Mouse (Mus musculus): Measurements from ENCODE around the gene Cep85l. TPM values are rescaled to one million over a fixed set of nuclear protein-coding genes. Genes with fewer than 3 reads are reported as not detected.

The Cep85l gene
- polyA plus RNA-seq, 1 experiment = 7.8 TPM

DNA sequence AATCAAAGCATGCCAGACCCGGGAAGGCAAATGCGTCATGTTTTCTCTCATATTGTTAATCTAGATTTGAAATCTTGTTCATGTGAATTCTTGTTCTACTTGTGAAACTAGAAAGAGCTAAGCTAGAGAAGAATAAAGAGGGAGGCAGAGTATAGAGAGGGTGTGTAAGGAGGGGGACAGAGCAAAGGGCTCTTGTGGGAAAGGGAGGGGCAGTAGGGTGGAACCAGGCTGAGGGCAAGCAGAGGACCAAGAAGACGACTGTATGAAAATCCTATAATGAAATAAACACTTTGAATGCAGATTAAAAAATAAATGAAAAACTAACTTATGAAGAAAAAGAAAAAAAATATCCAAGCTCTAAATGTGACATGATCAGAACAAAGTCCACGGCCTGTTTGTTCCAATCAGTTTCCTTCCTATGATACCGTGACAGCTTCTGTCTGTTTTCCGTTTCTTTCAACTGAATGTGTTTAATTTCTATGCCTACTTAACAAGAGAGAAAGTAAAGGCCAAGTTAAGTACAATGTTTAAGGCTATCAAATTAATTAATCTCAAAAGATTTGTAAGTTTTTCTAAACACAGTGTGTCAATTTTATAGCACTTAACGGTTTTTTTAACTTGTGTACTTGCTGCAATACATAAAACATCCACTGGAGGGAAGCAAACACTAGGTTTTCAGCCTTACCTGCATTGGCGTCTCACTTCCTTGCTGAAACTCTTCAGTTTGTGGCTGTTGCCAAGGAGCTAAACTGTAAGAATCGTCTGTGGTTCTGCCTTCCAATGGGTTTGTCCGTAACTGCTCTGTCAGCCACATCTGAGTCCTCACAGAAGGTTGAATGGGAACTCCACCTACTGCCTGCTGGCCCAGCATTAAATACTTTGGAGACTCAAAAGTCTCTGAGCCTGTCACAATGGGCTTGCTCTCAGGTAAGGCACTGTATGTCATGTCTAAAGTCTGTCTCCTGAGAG lies 31.7 kb downstream of the Cep85l start:
- Histone ChIP-seq H3K4me1 (ENCODE audit: control insufficient read depth, insufficient read depth, low read length) (no peaks in the 10 kb centered on the region; the same call in 1 of the 2 replicates), H3K27ac (ENCODE audit: insufficient read depth, low read length) (no peak overlapping the region), H3K4me3 (ENCODE audit: insufficient read depth, low read length) (no peak overlapping the region)
- TF ChIP-seq CTCF (IDR thresholded peaks at IDR 0.05; ENCODE audit: extremely low read depth, insufficient read depth, low read length) (peak; percentile 74), POLR2A (IDR thresholded peaks at IDR 0.05; ENCODE audit: extremely low read depth, insufficient read depth, low read length) (no peak)

DNA sequence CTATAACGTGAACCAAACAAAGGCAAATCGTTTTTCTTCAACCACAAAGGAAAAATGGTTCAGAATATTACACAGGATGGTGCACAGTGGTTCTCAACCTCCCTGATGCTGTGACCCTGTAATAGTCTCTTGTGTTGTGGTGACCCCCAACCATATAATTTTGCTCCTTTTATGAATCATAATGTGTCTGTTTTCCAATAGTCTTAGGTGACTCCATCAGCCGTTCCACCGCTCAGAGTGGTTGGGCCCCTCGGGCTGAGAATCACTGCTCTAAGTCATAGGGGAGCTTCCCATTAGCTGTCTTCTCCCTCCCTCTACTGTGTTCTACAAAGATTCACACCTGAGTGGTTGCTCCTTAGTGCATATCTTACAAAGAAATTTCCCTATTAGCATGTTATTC lies 32.8 kb downstream of the Cep85l start:
- TF ChIP-seq CTCF (IDR thresholded peaks at IDR 0.05; ENCODE audit: extremely low read depth, insufficient read depth, low read length) (no peak), POLR2A (IDR thresholded peaks at IDR 0.05; ENCODE audit: extremely low read depth, insufficient read depth, low read length) (no peak)
- Histone ChIP-seq H3K4me3 (ENCODE audit: insufficient read depth, low read length) (no peak overlapping the region), H3K27ac (ENCODE audit: insufficient read depth, low read length) (no peak overlapping the region), H3K4me1 (ENCODE audit: control insufficient read depth, insufficient read depth, low read length) (no peaks in the 10 kb centered on the region; the same call in 1 of the 2 replicates)

DNA sequence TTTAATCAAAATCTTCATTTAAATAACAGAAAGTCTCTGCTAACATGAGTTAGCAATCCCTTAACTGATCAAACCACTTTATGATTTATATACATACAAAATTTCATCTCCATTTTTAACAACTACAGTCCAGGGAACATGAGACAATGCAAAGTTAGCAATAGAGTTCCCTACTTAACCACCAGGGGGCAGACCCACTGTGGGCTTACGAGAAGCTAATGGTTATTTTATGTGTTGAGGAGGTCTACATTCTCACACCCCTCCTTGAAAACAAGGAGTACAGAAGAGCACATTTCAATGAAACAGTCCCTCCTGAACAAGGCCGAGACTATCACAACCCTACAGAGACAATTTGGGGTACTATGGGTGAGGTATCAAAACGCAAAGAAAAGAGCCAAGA lies 33.2 kb downstream of the Cep85l start:
- no peaks in the 10 kb centered on the region; the same call in 1 of the 2 replicates for H3K4me1 ChIP-seq (ENCODE audit: control insufficient read depth, insufficient read depth, low read length)
- H3K4me3 ChIP-seq (ENCODE audit: insufficient read depth, low read length) = no peak overlapping the region
- no peak overlapping the region for H3K27ac ChIP-seq (ENCODE audit: insufficient read depth, low read length)
- TF ChIP-seq CTCF (IDR thresholded peaks at IDR 0.05; ENCODE audit: extremely low read depth, insufficient read depth, low read length) (peak; percentile 54; the same call in 1 of the 2 replicates), POLR2A (IDR thresholded peaks at IDR 0.05; ENCODE audit: extremely low read depth, insufficient read depth, low read length) (no peak)

DNA sequence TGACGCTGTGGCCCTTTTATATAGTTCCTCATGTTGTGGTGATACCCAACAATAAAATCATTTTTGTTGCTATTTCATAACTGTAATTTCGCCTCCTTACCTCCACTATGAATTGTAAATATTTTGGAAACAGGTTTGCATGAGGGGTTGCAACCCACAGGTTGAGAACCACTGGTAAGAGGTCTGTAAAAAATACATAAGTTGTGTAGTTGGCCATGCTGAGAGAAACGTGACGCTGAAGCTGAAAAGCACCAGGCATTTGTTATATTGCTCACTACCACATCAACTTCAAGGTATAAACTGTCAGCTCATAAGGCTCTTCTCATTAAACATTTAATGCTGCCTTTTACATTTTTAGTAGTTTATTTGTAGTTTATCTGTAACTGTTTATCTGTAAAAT lies 34.2 kb downstream of the Cep85l start:
- H3K27ac ChIP-seq (ENCODE audit: insufficient read depth, low read length) = no peak overlapping the region

DNA sequence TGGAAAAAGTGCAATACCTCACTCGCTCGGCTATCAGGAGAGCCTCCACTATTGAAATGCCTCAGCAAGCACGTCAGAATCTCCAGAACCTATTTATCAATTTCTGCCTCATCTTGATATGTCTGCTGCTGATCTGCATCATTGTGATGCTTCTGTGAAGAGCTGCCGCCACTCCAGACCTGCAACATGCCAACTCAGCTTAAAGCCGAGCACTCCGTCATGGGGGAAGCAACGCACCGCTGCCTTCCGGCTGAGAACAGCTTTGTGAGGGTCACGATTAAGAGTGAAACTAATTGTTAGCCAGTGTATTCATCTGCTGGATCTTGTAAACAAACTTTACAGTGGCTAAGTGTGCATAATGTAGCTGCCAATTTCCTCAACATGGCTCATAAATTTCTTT lies 35.9 kb downstream of the Cep85l start:
- TF ChIP-seq CTCF (IDR thresholded peaks at IDR 0.05; ENCODE audit: extremely low read depth, insufficient read depth, low read length) (no peak), POLR2A (IDR thresholded peaks at IDR 0.05; ENCODE audit: extremely low read depth, insufficient read depth, low read length) (no peak)
- Histone ChIP-seq H3K4me1 (ENCODE audit: control insufficient read depth, insufficient read depth, low read length) (no peaks in the 10 kb centered on the region; the same call in 1 of the 2 replicates), H3K4me3 (ENCODE audit: insufficient read depth, low read length) (no peak overlapping the region), H3K27ac (ENCODE audit: insufficient read depth, low read length) (no peak overlapping the region)

More for the DNA sequence above, 34.2 kb downstream of the Cep85l start:
- Histone ChIP-seq H3K4me3 (ENCODE audit: insufficient read depth, low read length) (no peak overlapping the region), H3K4me1 (ENCODE audit: control insufficient read depth, insufficient read depth, low read length) (no peaks in the 10 kb centered on the region; the same call in 1 of the 2 replicates)
- TF ChIP-seq CTCF (IDR thresholded peaks at IDR 0.05; ENCODE audit: extremely low read depth, insufficient read depth, low read length) (no peak), POLR2A (IDR thresholded peaks at IDR 0.05; ENCODE audit: extremely low read depth, insufficient read depth, low read length) (no peak)

DNA sequence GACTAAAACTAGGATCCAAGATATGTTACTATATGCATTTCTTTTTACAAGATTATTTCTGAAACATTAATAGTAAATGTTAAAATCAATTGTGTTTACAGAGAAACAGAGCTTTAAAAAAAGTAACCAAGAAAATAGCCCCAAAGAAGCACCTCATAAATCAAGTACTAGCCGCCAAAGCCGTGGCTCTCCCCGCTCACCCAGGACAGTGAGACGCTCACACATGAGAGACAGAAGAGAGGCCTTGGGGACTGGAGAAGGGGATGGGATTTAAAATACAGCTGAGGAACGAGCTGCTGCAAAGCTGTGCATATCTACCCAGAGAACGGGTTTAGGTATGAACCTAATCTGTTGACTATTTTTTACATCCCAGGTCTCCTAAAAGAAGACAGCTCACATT lies 36.4 kb downstream of the Cep85l start:
- no peaks in the 10 kb centered on the region for H3K4me1 ChIP-seq (ENCODE audit: control insufficient read depth, insufficient read depth, low read length)
- no peak for TF ChIP-seq CTCF (IDR thresholded peaks at IDR 0.05; ENCODE audit: extremely low read depth, insufficient read depth, low read length)
- no peak for TF ChIP-seq POLR2A (IDR thresholded peaks at IDR 0.05; ENCODE audit: extremely low read depth, insufficient read depth, low read length)
- H3K4me3 ChIP-seq (ENCODE audit: insufficient read depth, low read length) = no peak overlapping the region
- no peak overlapping the region for H3K27ac ChIP-seq (ENCODE audit: insufficient read depth, low read length)

DNA sequence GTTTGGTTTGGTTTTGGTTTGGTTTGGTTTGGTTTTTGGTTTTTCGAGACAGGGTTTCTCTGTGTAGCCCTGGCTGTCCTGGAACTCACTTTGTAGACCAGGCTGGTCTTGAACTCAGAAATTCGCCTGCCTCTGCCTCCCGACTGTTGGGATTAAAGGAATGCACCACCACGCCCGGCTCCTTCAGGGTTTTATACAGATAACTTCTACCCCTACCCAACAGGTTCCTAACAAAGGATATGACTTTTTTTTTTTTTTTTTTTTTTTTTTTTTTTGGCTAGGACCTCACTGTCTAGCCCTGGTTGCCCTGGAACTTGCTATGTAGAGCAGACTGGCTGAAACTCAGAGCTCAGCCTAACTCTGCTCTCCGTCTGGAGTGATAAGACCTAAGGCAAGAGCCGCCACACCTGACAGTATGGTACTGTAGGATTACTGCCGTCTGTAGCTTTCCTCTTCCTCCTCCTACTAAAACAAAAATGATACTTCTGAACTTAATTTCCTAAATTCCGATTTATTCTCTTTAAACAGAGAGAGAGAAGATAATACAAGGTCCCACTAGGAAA lies 37.5 kb downstream of the Cep85l start:
- H3K4me1 ChIP-seq (ENCODE audit: control insufficient read depth, insufficient read depth, low read length) = no peaks in the 10 kb centered on the region
- H3K27ac ChIP-seq (ENCODE audit: insufficient read depth, low read length) = no peak overlapping the region
- TF ChIP-seq CTCF (IDR thresholded peaks at IDR 0.05; ENCODE audit: extremely low read depth, insufficient read depth, low read length) (no peak), POLR2A (IDR thresholded peaks at IDR 0.05; ENCODE audit: extremely low read depth, insufficient read depth, low read length) (no peak)
- H3K4me3 ChIP-seq (ENCODE audit: insufficient read depth, low read length) = no peak overlapping the region

DNA sequence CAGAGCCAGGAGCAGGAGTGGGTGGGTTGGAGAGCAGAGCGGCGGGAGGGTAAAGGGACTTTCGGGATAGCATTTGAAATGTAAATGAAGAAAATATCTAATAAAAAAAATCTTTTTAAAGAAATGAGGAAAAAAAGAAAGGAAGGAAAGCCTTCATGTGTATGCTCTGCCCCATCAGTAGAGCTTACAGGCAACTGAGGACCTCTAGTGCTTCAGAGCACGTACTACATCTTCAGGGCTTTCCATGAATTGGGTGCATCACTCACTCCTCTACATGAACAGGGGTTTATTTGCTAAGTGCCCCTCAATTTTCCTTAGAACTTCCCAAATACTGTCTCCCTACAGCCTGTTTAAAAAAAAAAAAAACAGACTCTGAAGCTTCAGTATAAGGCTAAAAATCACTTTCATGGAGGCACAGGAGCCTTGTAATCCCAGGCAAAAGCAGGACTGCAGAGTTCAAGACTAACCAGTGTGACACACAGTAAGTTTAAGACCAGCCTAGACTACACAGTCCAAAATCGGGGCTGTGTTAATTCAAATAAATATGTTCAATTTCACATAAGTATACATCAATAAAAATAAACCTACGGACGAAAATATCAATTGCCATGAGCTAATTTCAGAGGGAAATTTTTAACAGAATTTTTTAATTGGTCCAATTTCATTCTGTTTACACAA lies 38.3 kb downstream of the Cep85l start:
- no peak overlapping the region for H3K27ac ChIP-seq (ENCODE audit: insufficient read depth, low read length)
- no peaks in the 10 kb centered on the region for H3K4me1 ChIP-seq (ENCODE audit: control insufficient read depth, insufficient read depth, low read length)
- TF ChIP-seq POLR2A (IDR thresholded peaks at IDR 0.05; ENCODE audit: extremely low read depth, insufficient read depth, low read length) = no peak
- TF ChIP-seq CTCF (IDR thresholded peaks at IDR 0.05; ENCODE audit: extremely low read depth, insufficient read depth, low read length) = peak; percentile 84
- H3K4me3 ChIP-seq (ENCODE audit: insufficient read depth, low read length) = no peak overlapping the region

DNA sequence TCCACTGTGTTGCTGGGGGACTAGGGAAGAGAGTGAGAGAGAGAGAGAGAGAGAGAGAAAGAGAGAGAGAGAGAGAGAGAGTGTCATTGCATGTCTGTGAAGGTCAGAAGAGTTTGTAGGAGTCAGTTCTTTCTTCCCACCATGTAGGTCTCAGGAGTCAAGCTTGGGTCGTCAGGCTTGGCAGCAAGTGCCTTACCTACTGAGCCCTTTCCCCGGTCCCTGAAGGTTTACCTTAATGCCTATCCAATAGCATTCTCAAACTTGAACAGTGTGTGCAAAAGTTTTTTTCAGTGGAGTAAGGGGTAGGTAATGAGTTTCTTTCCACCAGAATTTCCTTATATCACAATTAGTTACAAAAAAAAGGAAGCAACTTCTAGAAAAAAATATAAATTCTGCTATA lies 40.7 kb downstream of the Cep85l start:
- H3K4me3 ChIP-seq (ENCODE audit: insufficient read depth, low read length) = no peak overlapping the region
- no peaks in the 10 kb centered on the region; the same call in 1 of the 2 replicates for H3K4me1 ChIP-seq (ENCODE audit: control insufficient read depth, insufficient read depth, low read length)
- TF ChIP-seq CTCF (IDR thresholded peaks at IDR 0.05; ENCODE audit: extremely low read depth, insufficient read depth, low read length) = no peak
- TF ChIP-seq POLR2A (IDR thresholded peaks at IDR 0.05; ENCODE audit: extremely low read depth, insufficient read depth, low read length) = no peak

More for the DNA sequence above, 40.7 kb downstream of the Cep85l start:
- no peak overlapping the region for H3K27ac ChIP-seq (ENCODE audit: insufficient read depth, low read length)

All from cortical plate, adult 2 months (tissue).